Mouse (Mus musculus): ENCODE data around the gene Scgb2b20. TPM values are rescaled to one million over a fixed set of nuclear protein-coding genes. Genes with fewer than 3 reads are reported as not detected.
"Not testable (repeated sequence)": the region's sequence is repeated elsewhere in the genome, so short reads cannot be mapped to it uniquely, and the experiment has no call there.

Scgb2b20 gene
- not detected in 2 replicates for polyA plus RNA-seq (2011; ENCODE audit: insufficient read depth, insufficient read length, low replicate concordance, missing spikeins)

DNA sequence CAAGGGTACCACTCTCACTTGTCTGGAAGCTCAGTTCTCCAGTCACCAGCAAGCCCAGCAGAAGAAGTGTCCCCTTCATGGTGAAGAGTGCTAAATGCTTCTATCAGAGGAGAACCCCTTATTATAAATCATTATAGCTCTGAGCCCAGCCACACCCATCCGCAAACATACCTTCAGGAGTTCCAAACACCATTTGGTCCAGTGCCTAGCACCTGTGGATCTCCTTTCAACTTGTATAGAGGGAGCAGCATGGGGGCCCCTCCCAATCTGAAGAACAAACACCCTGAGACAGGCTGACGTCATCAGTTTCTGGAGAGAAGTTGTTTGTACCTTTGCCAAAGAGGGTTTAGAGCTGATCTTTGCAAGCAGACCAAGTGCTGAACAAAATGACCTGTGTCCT is at the start of gene Scgb2b20:
TSS of gene Scgb2b20 (minus strand) at position 101 of the 400 bp plus-strand sequence.
- not testable (repeated sequence) for H3K4me3 ChIP-seq (replicated peaks; ENCODE audit: control insufficient read depth, low read depth, low read length); H3K27ac ChIP-seq (ENCODE audit: control insufficient read depth, insufficient read depth, low read depth, low read length, poor library complexity); H3K4me1 ChIP-seq (ENCODE audit: control insufficient read depth, insufficient read depth, low read length)
- WGBS: 69% methylated on average over 2 of the region's 2 CpGs

DNA sequence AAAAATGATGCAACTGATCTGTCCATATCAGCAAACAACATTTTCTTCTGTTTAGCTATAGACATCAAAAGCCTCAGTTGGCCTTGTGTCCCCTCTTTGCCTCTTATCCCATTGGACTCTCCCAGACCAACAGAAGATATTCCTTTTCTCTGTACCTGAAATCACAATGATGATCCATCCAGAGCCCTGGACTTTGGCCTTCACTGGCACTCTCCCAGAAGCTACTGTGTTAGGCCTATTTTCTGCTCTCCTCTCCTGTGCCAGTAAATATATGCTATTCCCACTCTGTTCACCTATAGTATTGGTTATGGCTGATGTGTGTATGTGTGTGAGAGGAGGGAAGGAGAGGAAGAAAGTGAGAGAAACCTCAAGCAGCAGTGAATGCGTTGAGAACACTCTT is 43.6 kb upstream of the Scgb2b20 start:
- not testable (repeated sequence) for H3K27ac ChIP-seq (ENCODE audit: control insufficient read depth, insufficient read depth, low read depth, low read length, poor library complexity); H3K4me3 ChIP-seq (replicated peaks; ENCODE audit: control insufficient read depth, low read depth, low read length); H3K4me1 ChIP-seq (ENCODE audit: control insufficient read depth, insufficient read depth, low read length)
- 57% methylated on average over 1 of the region's 1 CpGs for WGBS

DNA sequence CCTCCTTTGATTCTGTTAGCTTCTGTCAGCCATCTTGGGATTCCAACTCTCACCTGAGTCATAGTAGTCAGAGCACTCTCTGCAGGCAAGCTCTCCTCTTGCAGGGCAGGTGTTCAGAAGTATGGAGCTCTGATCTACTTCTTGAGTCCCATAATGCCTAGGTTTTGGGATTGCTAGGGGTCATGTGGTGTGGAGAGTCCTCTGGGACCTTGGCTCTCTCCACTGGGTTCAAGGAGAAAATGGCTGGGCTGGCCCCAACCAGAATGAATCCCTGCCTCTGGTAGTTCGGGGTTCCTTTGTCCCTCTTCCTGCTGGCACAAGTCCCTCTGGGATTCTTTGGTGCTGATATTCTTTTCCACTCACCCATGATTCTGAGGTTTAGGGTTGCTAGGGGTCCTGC is 35.5 kb upstream of the Scgb2b20 start:
- Histone ChIP-seq H3K4me3 (replicated peaks; ENCODE audit: control insufficient read depth, low read depth, low read length) (no peak overlapping the region), H3K27ac (ENCODE audit: control insufficient read depth, insufficient read depth, low read depth, low read length, poor library complexity) (no peak overlapping the region), H3K4me1 (ENCODE audit: control insufficient read depth, insufficient read depth, low read length) (no peaks in the 10 kb centered on the region)
- TF ChIP-seq CTCF (IDR thresholded peaks at IDR 0.05; ENCODE audit: control insufficient read depth, insufficient read depth, low read length): no peak
- no peak for TF ChIP-seq POLR2A (IDR thresholded peaks at IDR 0.05; ENCODE audit: borderline replicate concordance, control insufficient read depth, low read depth, low read length)
- 69% methylated on average over 1 of the region's 1 CpGs for WGBS

DNA sequence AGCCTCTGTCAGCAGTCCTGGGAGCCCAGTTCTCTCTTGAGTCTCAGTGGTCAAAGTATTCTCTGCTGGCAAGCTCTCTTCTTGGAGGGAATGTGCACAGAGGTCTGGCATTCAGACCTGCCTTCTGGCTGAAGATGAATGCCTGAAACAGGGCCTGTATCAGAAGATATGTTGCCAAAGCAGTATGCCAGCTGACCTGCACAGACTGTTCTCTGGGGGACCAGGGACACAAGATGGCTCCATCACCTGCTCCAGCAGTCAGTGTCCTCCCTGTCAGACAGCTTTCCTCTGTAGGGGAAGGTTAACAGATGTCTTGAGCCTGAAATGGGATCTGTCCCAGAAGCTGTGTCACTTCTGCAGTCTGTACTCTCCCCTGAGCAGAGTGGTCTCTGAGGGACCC is 33.6 kb upstream of the Scgb2b20 start:
- not testable (repeated sequence) for H3K4me3 ChIP-seq (replicated peaks; ENCODE audit: control insufficient read depth, low read depth, low read length); H3K27ac ChIP-seq (ENCODE audit: control insufficient read depth, insufficient read depth, low read depth, low read length, poor library complexity); H3K4me1 ChIP-seq (ENCODE audit: control insufficient read depth, insufficient read depth, low read length)

DNA sequence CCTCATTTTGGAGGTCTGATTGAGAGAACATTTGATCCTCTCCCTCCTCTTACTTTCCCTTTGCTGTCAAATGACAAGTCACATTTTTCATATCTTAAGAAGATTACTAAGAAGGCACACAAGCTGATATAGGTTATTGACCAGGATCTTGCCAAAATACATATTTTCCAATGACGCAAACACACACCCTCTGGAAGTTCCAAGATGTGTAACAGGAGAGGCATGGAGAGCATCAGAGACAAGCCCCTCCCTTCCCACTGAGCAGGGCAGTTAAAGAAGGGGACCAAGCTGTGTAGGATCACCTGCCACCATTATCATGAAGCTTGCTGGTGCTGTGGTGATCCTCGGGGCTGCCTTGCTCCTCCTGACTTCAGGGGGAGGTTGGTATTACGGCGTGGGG is 6.8 kb upstream of the Scgb2b20 start, which contains the start of gene Scgb1b20:
TSS of gene Scgb1b20 (plus strand) at position 301 of the 400 bp plus-strand sequence.
- WGBS: 77% methylated on average over 4 of the region's 4 CpGs
- not testable (repeated sequence) for H3K4me3 ChIP-seq (replicated peaks; ENCODE audit: control insufficient read depth, low read depth, low read length); H3K27ac ChIP-seq (ENCODE audit: control insufficient read depth, insufficient read depth, low read depth, low read length, poor library complexity); H3K4me1 ChIP-seq (ENCODE audit: control insufficient read depth, insufficient read depth, low read length)

Other genes with a start within 250 kb of the Scgb2b20 start
- not detected in 2 replicates for gene Scgb2b18, start 192.5 kb downstream of the Scgb2b20 start, polyA plus RNA-seq (2011; ENCODE audit: insufficient read depth, insufficient read length, low replicate concordance, missing spikeins)
- gene Scgb1b18, start 180.8 kb downstream of the Scgb2b20 start, polyA plus RNA-seq (2011; ENCODE audit: insufficient read depth, insufficient read length, low replicate concordance, missing spikeins): not detected in 2 replicates
- not detected in 2 replicates for gene Scgb2b19, start 86.0 kb downstream of the Scgb2b20 start, polyA plus RNA-seq (2011; ENCODE audit: insufficient read depth, insufficient read length, low replicate concordance, missing spikeins)
- not detected in 2 replicates for gene Scgb1b19, start 79.0 kb downstream of the Scgb2b20 start, polyA plus RNA-seq (2011; ENCODE audit: insufficient read depth, insufficient read length, low replicate concordance, missing spikeins)
- gene Scgb1b20, start 6.9 kb upstream of the Scgb2b20 start, polyA plus RNA-seq (2011; ENCODE audit: insufficient read depth, insufficient read length, low replicate concordance, missing spikeins): not detected in 2 replicates
- gene Scgb2b21, start 154.1 kb upstream of the Scgb2b20 start, polyA plus RNA-seq (2011; ENCODE audit: insufficient read depth, insufficient read length, low replicate concordance, missing spikeins): not detected in 2 replicates